Mouse (Mus musculus): ENCODE results near the gene Thra. TPM values are rescaled to one million over a fixed set of nuclear protein-coding genes. Genes with fewer than 3 reads are reported as not detected.
"Not testable (repeated sequence)": the region's sequence is repeated elsewhere in the genome, so short reads cannot be mapped to it uniquely, and the experiment has no call there.

Gene Thra
- total RNA-seq, 2 experiments from 2014 or later, result 181 to 195 TPM

- DNase-seq (ENCODE audit: low spot score in 2 of 2), result no peak
Measured at GRCm38 (mm10) chr11:98713703-98714102, 26.7 kb upstream of the Thra start.

- no peak for DNase-seq (ENCODE audit: low spot score in 2 of 2)
Measured at GRCm38 (mm10) chr11:98715946-98716345, 24.5 kb upstream of the Thra start.

GRCm38 (mm10) chr11:98717904-98718303 is 22.5 kb upstream of the Thra start:
- DNase-seq (ENCODE audit: low spot score in 2 of 2), result peak; percentile 60 to 66

- no peak for DNase-seq (ENCODE audit: low spot score in 2 of 2)
Measured at GRCm38 (mm10) chr11:98720756-98721155, 19.7 kb upstream of the Thra start.

- no peak for DNase-seq (ENCODE audit: low spot score in 2 of 2)
Measured at GRCm38 (mm10) chr11:98721458-98722226, 18.8 kb upstream of the Thra start.

- DNase-seq (ENCODE audit: low spot score in 2 of 2), result no peak
Measured at GRCm38 (mm10) chr11:98723098-98723497, 17.3 kb upstream of the Thra start.

- no peak for DNase-seq (ENCODE audit: low spot score in 2 of 2)
Measured at GRCm38 (mm10) chr11:98725926-98726506, 14.4 kb upstream of the Thra start.

GRCm38 (mm10) chr11:98729119-98729588 is 11.3 kb upstream of the Thra start, which contains the start of gene Med24:
Med24 (minus strand) TSS chr11:98729435.
- DNase-seq (ENCODE audit: low spot score in 2 of 2), result peak; percentile 60 to 67

- DNase-seq (ENCODE audit: low spot score in 2 of 2), result no peak
Measured at GRCm38 (mm10) chr11:98730727-98731126, 9.7 kb upstream of the Thra start.

- no peak for DNase-seq (ENCODE audit: low spot score in 2 of 2)
Measured at GRCm38 (mm10) chr11:98731134-98731533, 9.3 kb upstream of the Thra start.

- DNase-seq (ENCODE audit: low spot score in 2 of 2), result no peak
Measured at GRCm38 (mm10) chr11:98734020-98734419, 6.4 kb upstream of the Thra start.

- no peak for DNase-seq (ENCODE audit: low spot score in 2 of 2)
Measured at GRCm38 (mm10) chr11:98735111-98735510, 5.3 kb upstream of the Thra start.

GRCm38 (mm10) chr11:98736176-98736575 is 4.3 kb upstream of the Thra start:
- no peak for DNase-seq (ENCODE audit: low spot score in 2 of 2)

GRCm38 (mm10) chr11:98737220-98737619 is 3.2 kb upstream of the Thra start:
- DNase-seq (ENCODE audit: low spot score in 2 of 2), result not testable (repeated sequence)

- DNase-seq (ENCODE audit: low spot score in 2 of 2), result no peak
Measured at GRCm38 (mm10) chr11:98738428-98738911, 2.0 kb upstream of the Thra start.

GRCm38 (mm10) chr11:98738925-98739324 is 1.5 kb upstream of the Thra start:
- no peak for DNase-seq (ENCODE audit: low spot score in 2 of 2)

- DNase-seq (ENCODE audit: low spot score in 2 of 2), result no peak
Measured at GRCm38 (mm10) chr11:98740026-98740392, 429 bp upstream of the Thra start.

- no peak for DNase-seq (ENCODE audit: low spot score in 2 of 2)
Measured at GRCm38 (mm10) chr11:98741051-98741620, 698 bp downstream of the Thra start.

GRCm38 (mm10) chr11:98741622-98742396 is 1.4 kb downstream of the Thra start:
- DNase-seq (ENCODE audit: low spot score in 2 of 2), result peak; percentile 57 to 63

GRCm38 (mm10) chr11:98742397-98743291 is 2.2 kb downstream of the Thra start:
- DNase-seq (ENCODE audit: low spot score in 2 of 2), result no peak
